Comparison of ENCODE assay signal across 8 mouse cellular contexts in genomic region chr8:87961108-87961507, GRCm38 (mm10). TPM values are rescaled to one million over a fixed set of nuclear protein-coding genes. Genes with fewer than 3 reads are reported as not detected.
DNase-seq lines count a peak whose midpoint lies in the region; ATAC-seq and TF ChIP-seq lines count a peak whose summit lies in the region.

No protein-coding gene starts in this region.

- DNase-seq in thymus, adult 2 months, result no peak
- DNase-seq in thymus, postnatal 0 days (ENCODE audit: low spot score), result no peak
- peak; percentile 53 to 67 for DNase-seq in cerebellum, postnatal 25 days
- peak; percentile 42 to 51 for DNase-seq in gastrocnemius, postnatal 36 days
- peak; percentile 44 for DNase-seq in kidney, adult 2 months
- DNase-seq in layer of hippocampus, postnatal 14 days (ENCODE audit: low spot score in 2 of 2), result no peak

- peak overlapping the region; percentile 97 for H3K4me2 ChIP-seq in lung, embryonic 15.5 days

- no peaks in the 10 kb centered on the region for H3K4me1 ChIP-seq in thymus, adult 2 months (replicated peaks; ENCODE audit: control insufficient read depth, insufficient read depth, low read length)
- H3K4me1 ChIP-seq in kidney, adult 2 months (ENCODE audit: control insufficient read depth, insufficient read depth, low read length), result no peaks in the 10 kb centered on the region
- H3K4me1 ChIP-seq in lung, embryonic 15.5 days, result peaks cover 43% of the 10 kb centered on the region
- H3K4me1 ChIP-seq in small intestine, adult 2 months (ENCODE audit: control insufficient read depth, insufficient read depth, insufficient read length, low read length), result no peaks in the 10 kb centered on the region; the same call in 1 of the 2 replicates

- no peak for ATAC-seq in lung, embryonic 15.5 days (ENCODE audit: borderline replicate concordance, extremely low read depth, low FRiP score, low TSS enrichment)

- H3K4me3 ChIP-seq in thymus, adult 2 months (ENCODE audit: control insufficient read depth, insufficient read depth, low read length), result no peak overlapping the region
- no peak overlapping the region; the same call in 1 of the 2 replicates for H3K4me3 ChIP-seq in kidney, adult 2 months (ENCODE audit: insufficient read depth, low read depth, low read length)
- H3K4me3 ChIP-seq in lung, embryonic 15.5 days, result peak overlapping the region; percentile 81
- H3K4me3 ChIP-seq in small intestine, adult 2 months (ENCODE audit: low read depth, low read length), result no peak overlapping the region

- TF ChIP-seq CTCF in thymus, adult 2 months (IDR thresholded peaks at IDR 0.05; ENCODE audit: borderline replicate concordance, control insufficient read depth, extremely low read depth, insufficient read depth, low read length, poor library complexity), result peak; percentile 54; the same call in 1 of the 2 replicates
- TF ChIP-seq CTCF in kidney, adult 2 months (conservative IDR thresholded peaks at IDR 0.05; ENCODE audit: insufficient read depth, insufficient read length, low read depth, low read length), result peak; percentile 53
- TF ChIP-seq CTCF in small intestine, adult 2 months (IDR thresholded peaks at IDR 0.05; ENCODE audit: extremely low read depth, insufficient read length, insufficient replicate concordance, low read depth, low read length), result peak; percentile 65; the same call in 1 of the 2 replicates

- WGBS in thymus, adult 2 months, result 5% methylated on average over 20 of the region's 20 CpGs
- WGBS in kidney, adult 2 months, result 2% methylated on average over 20 of the region's 20 CpGs
- 1% methylated on average over 18 of the region's 20 CpGs for WGBS in lung, embryonic 15.5 days
- WGBS in small intestine, adult 2 months, result 2% methylated on average over 20 of the region's 20 CpGs

- no peaks in the 10 kb centered on the region for H3K9me3 ChIP-seq in lung, embryonic 15.5 days

- intact Hi-C loops in gastrocnemius, postnatal 36 days (cut with DNase I), result loop anchor here (1.0 to 10.0 kb wide), 5 partner anchors 20 to 299 kb away; no protein-coding TSS in a partner anchor

- no peak overlapping the region for H3K27ac ChIP-seq in thymus, adult 2 months (ENCODE audit: control insufficient read depth, insufficient read depth, low read length)
- no peak overlapping the region for H3K27ac ChIP-seq in kidney, adult 2 months (ENCODE audit: insufficient read depth, low read depth, low read length)
- H3K27ac ChIP-seq in lung, embryonic 15.5 days, result no peak overlapping the region
- H3K27ac ChIP-seq in small intestine, adult 2 months (ENCODE audit: insufficient read depth, low read depth, low read length), result no peak overlapping the region

- H3K9ac ChIP-seq in lung, embryonic 15.5 days, result peak overlapping the region; percentile 19

- peaks cover 8% of the 10 kb centered on the region; the same call in 1 of the 2 replicates for H3K27me3 ChIP-seq in thymus, adult 2 months (ENCODE audit: control insufficient read depth, insufficient read depth, low read length)
- H3K27me3 ChIP-seq in kidney, adult 2 months (replicated peaks; ENCODE audit: control insufficient read depth, insufficient read depth, low read length), result no peaks in the 10 kb centered on the region; the same call in 1 of the 2 replicates
- peaks cover 30% of the 10 kb centered on the region for H3K27me3 ChIP-seq in lung, embryonic 15.5 days
- H3K27me3 ChIP-seq in small intestine, adult 2 months (ENCODE audit: control insufficient read depth, insufficient read depth, low read length), result peaks cover 62% of the 10 kb centered on the region

- H3K36me3 ChIP-seq in thymus, adult 2 months (ENCODE audit: control insufficient read depth, insufficient read depth, low read length), result no peaks in the 10 kb centered on the region
- no peaks in the 10 kb centered on the region for H3K36me3 ChIP-seq in kidney, adult 2 months (ENCODE audit: control insufficient read depth, insufficient read depth, low read length)
- no peaks in the 10 kb centered on the region for H3K36me3 ChIP-seq in lung, embryonic 15.5 days
- no peaks in the 10 kb centered on the region for H3K36me3 ChIP-seq in small intestine, adult 2 months (ENCODE audit: control insufficient read depth, insufficient read depth, low read length)

- no peak for TF ChIP-seq POLR2A in thymus, adult 2 months (IDR thresholded peaks at IDR 0.05; ENCODE audit: control insufficient read depth, extremely low read depth, insufficient read depth, low read length, poor library complexity)
- no peak for TF ChIP-seq POLR2A in kidney, adult 2 months (IDR thresholded peaks at IDR 0.05; ENCODE audit: low read depth, low read length)
- no peak for TF ChIP-seq POLR2A in small intestine, adult 2 months (IDR thresholded peaks at IDR 0.05; ENCODE audit: low read depth, low read length)

RNA-seq across cellular contexts. Expression of gene Zfp423, which starts 1.7 kb away (rescaled TPM):
- polyA plus RNA-seq in thymus, adult 2 months (2012; rRNA removed), result 2.5 and 2.7 TPM in 2 replicates
- polyA plus RNA-seq in thymus, postnatal 0 days (2015; fragmentation: Nextera tagmentation; extraction: Ambion mirVana), result 0.98 and 1.5 TPM in 2 replicates
- total RNA-seq in gastrocnemius, postnatal 36 days (2021), result 10 to 100 TPM; 11.5 to 19.6 TPM
- polyA plus RNA-seq in kidney, adult 2 months (2012; rRNA removed), result 4.1 and 5.6 TPM in 2 replicates
- polyA plus RNA-seq in lung, embryonic 15.5 days (2015; fragmentation: Nextera tagmentation; extraction: Ambion mirVana), result 7.3 and 9.9 TPM in 2 replicates
- polyA plus RNA-seq in small intestine, adult 2 months (2012; rRNA removed), result 1.4 and 2.3 TPM in 2 replicates
- 10 to 100 TPM; 29.9 to 32.3 TPM for total RNA-seq in layer of hippocampus, postnatal 14 days (2021)

Comparison
In these comparisons a context has a peak if more than half of its experiments do, and no peak if none do; other contexts are left out.
1. DNase-seq: peak in cerebellum, postnatal 25 days (2 of 2), gastrocnemius, postnatal 36 days (2 of 2) and kidney, adult 2 months (single experiment); none in thymus, adult 2 months (single experiment), thymus, postnatal 0 days (single experiment) and layer of hippocampus, postnatal 14 days (0 of 2).
2. Peak in every context shown above with its lines, with median percentiles within 50 percentile points of each other: CTCF ChIP-seq.